Mouse (Mus musculus) olfactory bulb, adult 2 months (tissue): ENCODE data around the gene Ckap2. TPM values are rescaled to one million over a fixed set of nuclear protein-coding genes. Genes with fewer than 3 reads are reported as not detected.

Source experiments
- H3K27ac ChIP-seq: fragments of 200-500 bp; 2 replicates; pipeline ENCODE4 v1.5.1; 2012; ENCODE audit warnings: low read depth, low read length; ENCODE audit not compliant: insufficient read depth
- H3K4me1 ChIP-seq: fragments of 200-500 bp; 2 replicates; pipeline ENCODE4 v1.6.1; 2012; ENCODE audit warnings: low read length; ENCODE audit not compliant: control insufficient read depth, insufficient read depth
- H3K4me3 ChIP-seq: fragments of 200-500 bp; 2 replicates; pipeline ENCODE4 v1.5.1; 2012; ENCODE audit warnings: mild to moderate bottlenecking, low read depth, low read length, moderate library complexity; ENCODE audit not compliant: insufficient read depth
- CTCF ChIP-seq: fragments of 200-500 bp; IDR thresholded peaks from 2 replicates; pipeline ENCODE4 v1.5.1; 2012; ENCODE audit warnings: low read depth, mild to moderate bottlenecking, low read length, moderate library complexity; ENCODE audit not compliant: insufficient read depth
- POLR2A ChIP-seq: fragments of 200-500 bp; IDR thresholded peaks from 2 replicates; pipeline ENCODE4 v1.6.1; 2012; ENCODE audit warnings: mild to moderate bottlenecking, low read depth, low read length, moderate library complexity; ENCODE audit not compliant: insufficient read depth
- WGBS: fragments of 180-500 bp; shearing (Covaris S2); methylation state at CpG from one replicate; pipeline ENCODE4 v1.1.7; 2018; 5-methylcytosine and 5-hydroxymethylcytosine counted together
- polyA plus RNA-seq: library from polyadenylated mRNA; stranded (reverse); fragments of >200 nt; gene quantifications from 2 replicates; pipeline ENCODE4 v1.2.4, GENCODE M21; 2012; ENCODE audit warnings: low replicate concordance; ENCODE audit not compliant: missing spikeins, insufficient read depth, insufficient read length

Ckap2 gene
- not detected in 2 replicates for polyA plus RNA-seq

DNA sequence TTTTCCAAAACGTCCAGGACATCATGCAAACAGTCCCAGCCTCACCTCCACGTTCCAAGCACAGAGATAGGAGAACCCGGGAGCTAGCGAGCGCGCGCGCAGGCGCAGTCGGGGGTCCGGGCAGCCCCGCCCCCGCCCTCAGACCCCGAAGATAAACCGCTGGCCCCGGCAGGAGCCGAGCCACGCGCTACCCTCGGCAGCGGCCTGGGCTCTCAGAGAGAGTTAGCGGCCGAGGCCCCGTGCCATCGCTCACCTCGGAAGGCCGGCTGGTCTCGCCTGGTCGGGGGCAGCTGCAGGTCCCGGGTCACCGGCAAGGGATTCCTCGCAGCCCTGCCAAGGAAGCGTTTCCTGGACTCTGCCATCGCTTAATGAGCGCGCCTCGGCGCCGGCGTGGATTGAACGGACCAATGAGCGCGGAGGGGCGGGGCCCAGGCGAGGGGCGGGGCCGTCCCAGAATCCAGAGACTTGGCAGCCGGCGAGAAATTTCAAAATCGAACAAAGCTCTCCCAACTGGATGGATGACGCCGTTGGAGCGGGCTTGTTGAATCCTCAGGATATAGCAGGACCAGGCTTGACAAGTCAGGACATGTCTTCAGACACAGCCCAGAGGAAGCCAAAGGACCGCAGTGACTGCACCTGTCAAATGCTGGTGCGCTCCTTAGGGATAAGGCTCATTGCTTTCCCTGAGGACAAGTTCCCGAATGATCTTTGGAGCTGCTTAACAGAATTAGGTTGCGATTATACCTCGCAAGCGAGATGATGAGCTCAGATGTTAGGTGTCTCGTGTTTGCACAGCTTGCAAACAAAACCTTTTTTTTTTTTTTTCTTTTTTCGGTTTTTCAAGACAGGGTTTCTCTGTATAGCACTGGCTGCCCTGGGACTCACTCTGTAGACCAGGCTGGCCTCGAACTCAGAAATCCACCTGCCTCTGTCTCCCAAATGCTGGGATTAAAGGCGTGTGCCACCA is at the start of gene Ckap2:
TSS of gene Ckap2 (minus strand) at position 389 of the 967 bp plus-strand sequence.
- peak within 1 kb of the TSS; percentile 94 for H3K4me3 ChIP-seq
- no peak for TF ChIP-seq CTCF
- TF ChIP-seq POLR2A, result no peak
- H3K4me1 ChIP-seq, result peaks cover 2% of the 10 kb centered on the region
- 2% methylated on average over 63 of the region's 63 CpGs for WGBS
- no peak within 1 kb of the TSS for H3K27ac ChIP-seq

GRCm38 (mm10) chr8:22228621-22229020 is 43.0 kb upstream of the Ckap2 start:
- no peak for TF ChIP-seq CTCF
- no peak for TF ChIP-seq POLR2A
- Histone ChIP-seq H3K4me3 (no peak overlapping the region), H3K27ac (no peak overlapping the region), H3K4me1 (peaks cover 8% of the 10 kb centered on the region)
- 39% methylated on average over 7 of the region's 7 CpGs for WGBS

DNA sequence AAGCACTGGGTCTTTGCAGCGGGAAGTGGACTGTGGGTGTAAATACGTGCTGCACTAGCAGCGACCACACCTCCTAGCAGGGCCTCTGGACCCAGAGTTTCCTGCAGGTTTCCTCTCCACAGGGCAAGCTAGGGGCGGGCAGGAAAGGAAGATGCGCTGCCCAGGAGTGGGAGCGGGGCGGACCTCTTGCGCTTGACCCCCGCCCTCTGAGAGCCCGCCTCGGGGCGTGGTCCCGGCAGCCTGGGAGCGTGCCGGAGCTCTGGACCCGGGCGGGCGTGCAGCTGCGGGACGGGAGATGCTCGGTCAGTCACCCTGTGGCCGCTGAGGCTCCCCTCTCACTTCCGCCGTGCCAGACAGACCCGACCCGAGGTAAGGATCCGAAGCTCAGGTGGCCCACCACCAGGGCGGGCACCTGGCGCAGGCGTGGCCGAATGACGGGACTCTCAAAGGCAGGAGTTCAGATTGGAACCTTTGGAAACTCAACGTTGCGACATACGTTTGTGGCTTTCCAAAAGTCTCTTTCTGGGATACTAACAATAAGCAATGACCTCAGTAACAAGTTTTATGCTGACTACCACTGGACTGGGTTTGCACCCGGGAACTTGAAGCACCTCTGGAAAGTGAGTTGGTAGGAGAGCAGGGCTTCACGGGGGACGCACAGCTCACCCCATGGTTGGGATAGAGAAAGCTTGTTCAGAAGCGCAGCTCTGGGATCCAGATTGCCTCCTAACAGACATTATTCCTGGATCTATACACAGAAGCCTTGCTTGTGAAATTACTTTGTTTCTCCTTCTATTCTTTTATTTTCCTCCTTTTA is 41.6 kb upstream of the Ckap2 start, which contains the start of gene Thsd1:
TSS of gene Thsd1 (plus strand) at position 253 of the 817 bp plus-strand sequence.
- TF ChIP-seq POLR2A (no peak), CTCF (no peak)
- Histone ChIP-seq H3K4me3 (peak within 1 kb of the TSS; percentile 56), H3K27ac (no peak within 1 kb of the TSS), H3K4me1 (peaks cover 8% of the 10 kb centered on the region)
- WGBS, result 2% methylated on average over 39 of the region's 39 CpGs

DNA sequence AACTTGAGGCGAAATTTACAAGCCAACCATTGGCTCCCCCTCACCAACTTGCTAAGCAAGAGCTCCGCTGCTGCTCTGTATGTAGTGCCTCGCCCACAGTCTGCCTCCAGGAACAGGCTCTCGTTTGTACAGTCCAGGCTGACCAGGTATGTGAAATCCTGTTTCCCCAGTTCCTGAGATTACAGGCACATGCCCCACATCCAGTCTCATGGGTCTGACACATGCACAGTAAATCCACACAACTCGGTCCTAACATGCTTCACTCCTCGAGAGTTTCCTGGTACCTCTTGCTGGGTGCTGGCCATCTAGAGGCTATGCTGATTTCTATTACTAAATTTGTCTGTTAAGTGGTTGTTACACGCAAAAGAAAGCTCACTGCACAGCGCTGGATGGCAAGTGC is 40.7 kb upstream of the Ckap2 start:
- H3K27ac ChIP-seq, result no peak overlapping the region
- H3K4me3 ChIP-seq, result no peak overlapping the region
- no peak for TF ChIP-seq CTCF
- no peak for TF ChIP-seq POLR2A
- WGBS, result 48% methylated on average over 8 of the region's 8 CpGs
- peaks cover 8% of the 10 kb centered on the region for H3K4me1 ChIP-seq

- WGBS, result 97% methylated on average over 10 of the region's 10 CpGs
- TF ChIP-seq CTCF (no peak), POLR2A (no peak)
- no peaks in the 10 kb centered on the region for H3K4me1 ChIP-seq
- H3K4me3 ChIP-seq, result no peak overlapping the region
- H3K27ac ChIP-seq, result no peak overlapping the region
These were observed 29.2 kb upstream of the Ckap2 start for GRCm38 (mm10) chr8:22214826-22215225.

DNA sequence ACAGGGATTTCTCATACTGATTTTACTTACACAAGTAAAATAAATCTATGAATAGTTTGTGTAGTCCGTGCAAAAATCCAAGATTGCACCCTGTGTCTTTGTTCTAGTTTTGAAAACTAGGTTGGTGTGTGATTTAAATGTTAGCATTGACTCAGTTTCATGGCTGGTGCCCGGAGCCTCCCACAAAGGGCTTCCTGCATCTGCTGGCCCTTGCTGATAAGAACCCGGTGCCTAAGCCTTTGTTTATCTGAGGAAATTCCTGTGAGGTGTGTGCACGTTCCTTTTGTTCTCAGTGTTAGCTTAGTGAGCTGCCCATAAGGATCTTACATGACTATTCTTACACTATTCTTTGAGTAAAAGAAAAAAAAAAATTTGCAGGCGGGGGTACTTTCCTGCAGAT is 23.4 kb upstream of the Ckap2 start:
- no peak overlapping the region for H3K4me3 ChIP-seq
- TF ChIP-seq POLR2A (no peak), CTCF (no peak)
- 54% methylated on average over 5 of the region's 5 CpGs for WGBS
- H3K4me1 ChIP-seq, result no peaks in the 10 kb centered on the region
- H3K27ac ChIP-seq, result no peak overlapping the region

- Histone ChIP-seq H3K4me1 (no peaks in the 10 kb centered on the region), H3K4me3 (no peak overlapping the region), H3K27ac (no peak overlapping the region)
- WGBS, result 83% methylated on average over 4 of the region's 4 CpGs
- TF ChIP-seq POLR2A, result no peak
- TF ChIP-seq CTCF, result no peak
These were observed 21.9 kb upstream of the Ckap2 start for GRCm38 (mm10) chr8:22207535-22207934.

- no peak overlapping the region for H3K27ac ChIP-seq
- 97% methylated on average over 8 of the region's 8 CpGs for WGBS
- no peak for TF ChIP-seq CTCF
- TF ChIP-seq POLR2A, result no peak
- peaks cover 6% of the 10 kb centered on the region; the same call in 1 of the 2 replicates for H3K4me1 ChIP-seq
- no peak overlapping the region for H3K4me3 ChIP-seq
These were observed 13.9 kb upstream of the Ckap2 start for GRCm38 (mm10) chr8:22199481-22199880.
